Mouse (Mus musculus): ENCODE measurements around the gene Tmem30c. TPM values are rescaled to one million over a fixed set of nuclear protein-coding genes. Genes with fewer than 3 reads are reported as not detected.

The Tmem30c gene
- polyA plus RNA-seq, 1 experiment from 2014 or later: 0.08 TPM

Other genes starting within 250 kb of the Tmem30c start
- 0.31 TPM in 1 of 2 replicates, not detected in the other for gene Tmem45a2, start 221.5 kb downstream of the Tmem30c start, polyA plus RNA-seq (2015; fragmentation: Nextera tagmentation; extraction: Ambion mirVana)
- 29.3 and 31.5 TPM in 2 replicates for gene Tomm70a, start 171.2 kb downstream of the Tmem30c start, polyA plus RNA-seq (2015; fragmentation: Nextera tagmentation; extraction: Ambion mirVana)
- 71.8 and 72.8 TPM in 2 replicates for gene Nit2, start 125.5 kb downstream of the Tmem30c start, polyA plus RNA-seq (2015; fragmentation: Nextera tagmentation; extraction: Ambion mirVana)
- gene Tbc1d23, start 61.4 kb downstream of the Tmem30c start, polyA plus RNA-seq (2015; fragmentation: Nextera tagmentation; extraction: Ambion mirVana): 27.8 and 27.9 TPM in 2 replicates
- gene Filip1l, start 60.2 kb upstream of the Tmem30c start, polyA plus RNA-seq (2015; fragmentation: Nextera tagmentation; extraction: Ambion mirVana): 56.2 and 60.3 TPM in 2 replicates